Mouse (Mus musculus) myocyte (in vitro differentiated cells): Measurements from ENCODE around the gene Otop2. TPM values are rescaled to one million over a fixed set of nuclear protein-coding genes. Genes with fewer than 3 reads are reported as not detected.

Experiments
- H3K27me3 ChIP-seq: one replicate; pipeline ENCODE4 v1.6.1; 2011; ENCODE audit not compliant: control insufficient read depth, insufficient read depth, insufficient read length
- H3K36me3 ChIP-seq: one replicate; pipeline ENCODE4 v1.6.1; 2011; ENCODE audit not compliant: control insufficient read depth, insufficient read depth
- H3K4me2 ChIP-seq: one replicate; pipeline ENCODE4 v1.6.1; 2011; ENCODE audit warnings: low read depth, control low read depth
- H3K4me3 ChIP-seq: one replicate; pipeline ENCODE4 v1.5.1; 2011; ENCODE audit warnings: mild to moderate bottlenecking, control low read depth, moderate library complexity
- H3K79me2 ChIP-seq: one replicate; pipeline ENCODE4 v1.6.1; 2011; ENCODE audit not compliant: control insufficient read depth, insufficient read depth
- H3ac ChIP-seq: one replicate; pipeline ENCODE4 v1.6.1; 2011; ENCODE audit not compliant: control insufficient read depth, insufficient read length
- CEBPB ChIP-seq: IDR thresholded peaks from 2 replicates; pipeline ENCODE4 v1.6.1; 2011; ENCODE audit warnings: mild to moderate bottlenecking, moderate library complexity; ENCODE audit not compliant: poor library complexity, insufficient read depth, severe bottlenecking
- E2F4 ChIP-seq: IDR thresholded peaks from one replicate; pipeline ENCODE4 v1.6.1; 2011; ENCODE audit warnings: mild to moderate bottlenecking, control low read depth, moderate library complexity; ENCODE audit not compliant: insufficient read depth
- MAX ChIP-seq: IDR thresholded peaks from one replicate; pipeline ENCODE4 v1.6.1; 2011; ENCODE audit warnings: low read depth, mild to moderate bottlenecking, control low read depth
- MYOD1 ChIP-seq, 3 experiments: IDR thresholded peaks; one replicate each; pipeline ENCODE4 v1.6.1; 2011; ENCODE audit warnings: control low read depth in 2 of 3, low read depth in 2 of 3, mild to moderate bottlenecking in 2 of 3, moderate library complexity in 1 of 3; ENCODE audit not compliant: insufficient read length in 2 of 3, control insufficient read depth in 1 of 3
- MYOG ChIP-seq, 3 experiments: IDR thresholded peaks; one replicate each; pipeline ENCODE4 v1.6.1; 2011; ENCODE audit warnings: control low read depth in 2 of 3, low read depth in 2 of 3, mild to moderate bottlenecking in 2 of 3; ENCODE audit not compliant: insufficient read length in 2 of 3, control insufficient read depth in 1 of 3, insufficient read depth in 1 of 3
- POLR2A ChIP-seq: IDR thresholded peaks from one replicate; pipeline ENCODE4 v1.6.1; 2011; ENCODE audit warnings: low read depth, mild to moderate bottlenecking, control low read depth, moderate library complexity; ENCODE audit not compliant: insufficient read length
- POLR2AphosphoS2 ChIP-seq: IDR thresholded peaks from one replicate; pipeline ENCODE4 v1.6.1; 2011; ENCODE audit warnings: low read depth, control low read depth; ENCODE audit not compliant: insufficient read length
- REST ChIP-seq: IDR thresholded peaks from one replicate; pipeline ENCODE4 v1.6.1; 2011; ENCODE audit warnings: mild to moderate bottlenecking, control low read depth, moderate library complexity; ENCODE audit not compliant: insufficient read depth, insufficient read length
- SRF ChIP-seq: IDR thresholded peaks from one replicate; pipeline ENCODE4 v1.6.1; 2011; ENCODE audit warnings: low read depth; ENCODE audit not compliant: control insufficient read depth, insufficient read length
- TCF12 ChIP-seq: IDR thresholded peaks from one replicate; pipeline ENCODE4 v1.6.1; 2011; ENCODE audit warnings: mild to moderate bottlenecking, control low read depth; ENCODE audit not compliant: poor library complexity, insufficient read depth, severe bottlenecking
- TCF3 ChIP-seq: IDR thresholded peaks from one replicate; pipeline ENCODE4 v1.6.1; 2011; ENCODE audit warnings: low read depth, control low read depth; ENCODE audit not compliant: insufficient read length
- USF1 ChIP-seq: IDR thresholded peaks from one replicate; pipeline ENCODE4 v1.6.1; 2011; ENCODE audit warnings: low read depth, mild to moderate bottlenecking, control low read depth, moderate library complexity
- polyA plus RNA-seq: library from polyadenylated mRNA; unstranded; fragments of >200 nt; fragmentation: generic; extraction: Trizol; gene quantifications from one replicate; pipeline ENCODE4 v1.2.1, GENCODE M21; 2012; ENCODE audit warnings: missing spikeins

The Otop2 gene
- polyA plus RNA-seq, 1 experiment: 0.01 TPM

- H3ac ChIP-seq: no peak overlapping the region
- TF ChIP-seq POLR2AphosphoS2: no peak
- TF ChIP-seq MYOG (IDR thresholded peaks at IDR 0.05; ENCODE audit: control insufficient read depth in 1 of 3, insufficient read depth in 1 of 3, insufficient read length in 2 of 3, low read depth in 2 of 3): no peak
- no peak for TF ChIP-seq TCF3
- no peak for TF ChIP-seq E2F4
- TF ChIP-seq MYOD1 (IDR thresholded peaks at IDR 0.05; ENCODE audit: control insufficient read depth in 1 of 3, insufficient read length in 2 of 3, low read depth in 2 of 3): no peak
- no peak for TF ChIP-seq MAX
- TF ChIP-seq REST: no peak
- TF ChIP-seq TCF12: no peak
- TF ChIP-seq USF1: no peak
- no peak for TF ChIP-seq SRF
- TF ChIP-seq CEBPB: no peak
- no peak for TF ChIP-seq POLR2A
- no peaks in the 10 kb centered on the region for H3K79me2 ChIP-seq
- H3K36me3 ChIP-seq: no peaks in the 10 kb centered on the region
- no peak overlapping the region for H3K4me2 ChIP-seq
- H3K27me3 ChIP-seq: peaks cover 29% of the 10 kb centered on the region
- no peak overlapping the region for H3K4me3 ChIP-seq
These were observed 37.5 kb upstream of the Otop2 start for GRCm38 (mm10) chr11:115269330-115270066.

- Histone ChIP-seq H3K4me3 (no peak overlapping the region), H3K4me2 (no peak overlapping the region), H3K36me3 (no peaks in the 10 kb centered on the region), H3K79me2 (no peaks in the 10 kb centered on the region), H3K27me3 (peaks cover 21% of the 10 kb centered on the region), H3ac (no peak overlapping the region)
- TF ChIP-seq MYOG (IDR thresholded peaks at IDR 0.05; ENCODE audit: control insufficient read depth in 1 of 3, insufficient read depth in 1 of 3, insufficient read length in 2 of 3, low read depth in 2 of 3) (no peak), TCF12 (no peak), E2F4 (no peak), USF1 (no peak), POLR2A (no peak), POLR2AphosphoS2 (no peak)
These were observed 36.7 kb upstream of the Otop2 start for GRCm38 (mm10) chr11:115270148-115270861.

GRCm38 (mm10) chr11:115271052-115271451, 35.9 kb upstream of the Otop2 start:
- Histone ChIP-seq H3K36me3 (no peaks in the 10 kb centered on the region), H3K4me3 (no peak overlapping the region), H3K4me2 (no peak overlapping the region), H3ac (no peak overlapping the region), H3K79me2 (no peaks in the 10 kb centered on the region), H3K27me3 (peaks cover 14% of the 10 kb centered on the region)
- TF ChIP-seq POLR2A (no peak), MYOD1 (IDR thresholded peaks at IDR 0.05; ENCODE audit: control insufficient read depth in 1 of 3, insufficient read length in 2 of 3, low read depth in 2 of 3) (no peak), MAX (no peak), TCF12 (no peak), POLR2AphosphoS2 (no peak), CEBPB (no peak), REST (no peak), USF1 (no peak), TCF3 (no peak), MYOG (IDR thresholded peaks at IDR 0.05; ENCODE audit: control insufficient read depth in 1 of 3, insufficient read depth in 1 of 3, insufficient read length in 2 of 3, low read depth in 2 of 3) (no peak), E2F4 (no peak), SRF (no peak)

GRCm38 (mm10) chr11:115271481-115271880, 35.5 kb upstream of the Otop2 start:
- no peak overlapping the region for H3ac ChIP-seq
- no peak overlapping the region for H3K4me2 ChIP-seq
- peaks cover 10% of the 10 kb centered on the region for H3K27me3 ChIP-seq
- no peak for TF ChIP-seq MYOG (IDR thresholded peaks at IDR 0.05; ENCODE audit: control insufficient read depth in 1 of 3, insufficient read depth in 1 of 3, insufficient read length in 2 of 3, low read depth in 2 of 3)
- H3K36me3 ChIP-seq: no peaks in the 10 kb centered on the region
- H3K4me3 ChIP-seq: no peak overlapping the region
- no peaks in the 10 kb centered on the region for H3K79me2 ChIP-seq

- no peaks in the 10 kb centered on the region for H3K79me2 ChIP-seq
- H3ac ChIP-seq: no peak overlapping the region
- TF ChIP-seq MAX (no peak), E2F4 (no peak), POLR2A (no peak), TCF12 (no peak), TCF3 (no peak), MYOD1 (IDR thresholded peaks at IDR 0.05; ENCODE audit: control insufficient read depth in 1 of 3, insufficient read length in 2 of 3, low read depth in 2 of 3) (no peak), REST (no peak), CEBPB (no peak), POLR2AphosphoS2 (no peak), MYOG (IDR thresholded peaks at IDR 0.05; ENCODE audit: control insufficient read depth in 1 of 3, insufficient read depth in 1 of 3, insufficient read length in 2 of 3, low read depth in 2 of 3) (no peak), USF1 (no peak), SRF (no peak)
- H3K4me2 ChIP-seq: no peak overlapping the region
- H3K36me3 ChIP-seq: no peaks in the 10 kb centered on the region
- H3K4me3 ChIP-seq: no peak overlapping the region
- H3K27me3 ChIP-seq: no peaks in the 10 kb centered on the region
These were observed 34.0 kb upstream of the Otop2 start for GRCm38 (mm10) chr11:115272894-115273498.
